Mouse (Mus musculus) heart, adult 2 months (tissue): ENCODE results near the gene Trpc7.

Experiments
- CTCF ChIP-seq: fragments of 200-600 bp; IDR thresholded peaks from 2 replicates; pipeline ENCODE4 v1.8.1; 2022; ENCODE audit warnings: antibody characterized with exemption, mild to moderate bottlenecking, moderate library complexity
- EP300 ChIP-seq: fragments of 200-500 bp; IDR thresholded peaks from 2 replicates; pipeline ENCODE4 v1.6.1; 2011; ENCODE audit warnings: low read depth, low read length, control low read depth; ENCODE audit not compliant: insufficient read depth
- POLR2A ChIP-seq: fragments of 200-500 bp; IDR thresholded peaks from 2 replicates; pipeline ENCODE4 v1.6.1; 2011; ENCODE audit warnings: mild to moderate bottlenecking, low read depth, low read length, control low read depth; ENCODE audit not compliant: insufficient read depth

DNA sequence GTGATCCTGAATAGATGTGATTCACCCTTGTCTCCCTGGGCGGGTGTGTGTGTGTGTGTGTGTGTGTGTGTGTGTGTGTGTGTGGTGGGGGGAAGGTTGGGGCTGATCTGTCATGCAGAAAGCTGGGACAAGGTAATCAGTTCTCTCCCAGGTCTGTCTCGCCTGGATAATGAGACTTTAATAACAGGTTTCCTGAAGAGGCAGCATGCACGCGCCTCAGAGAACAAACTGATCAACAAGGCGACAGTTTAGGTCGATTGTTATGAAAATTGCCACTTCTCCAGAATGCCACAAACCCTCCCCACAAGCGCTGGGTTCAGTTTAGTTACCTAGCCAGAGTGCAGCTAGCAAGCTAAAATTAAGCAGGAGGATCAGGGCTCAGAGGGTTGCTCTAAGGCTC is 101.4 kb downstream of the Trpc7 start:
- TF ChIP-seq POLR2A: no peak
- no peak for TF ChIP-seq CTCF
- TF ChIP-seq EP300: no peak
